ENCODE assay signal across 10 mouse cellular contexts in the genomic region with DNA sequence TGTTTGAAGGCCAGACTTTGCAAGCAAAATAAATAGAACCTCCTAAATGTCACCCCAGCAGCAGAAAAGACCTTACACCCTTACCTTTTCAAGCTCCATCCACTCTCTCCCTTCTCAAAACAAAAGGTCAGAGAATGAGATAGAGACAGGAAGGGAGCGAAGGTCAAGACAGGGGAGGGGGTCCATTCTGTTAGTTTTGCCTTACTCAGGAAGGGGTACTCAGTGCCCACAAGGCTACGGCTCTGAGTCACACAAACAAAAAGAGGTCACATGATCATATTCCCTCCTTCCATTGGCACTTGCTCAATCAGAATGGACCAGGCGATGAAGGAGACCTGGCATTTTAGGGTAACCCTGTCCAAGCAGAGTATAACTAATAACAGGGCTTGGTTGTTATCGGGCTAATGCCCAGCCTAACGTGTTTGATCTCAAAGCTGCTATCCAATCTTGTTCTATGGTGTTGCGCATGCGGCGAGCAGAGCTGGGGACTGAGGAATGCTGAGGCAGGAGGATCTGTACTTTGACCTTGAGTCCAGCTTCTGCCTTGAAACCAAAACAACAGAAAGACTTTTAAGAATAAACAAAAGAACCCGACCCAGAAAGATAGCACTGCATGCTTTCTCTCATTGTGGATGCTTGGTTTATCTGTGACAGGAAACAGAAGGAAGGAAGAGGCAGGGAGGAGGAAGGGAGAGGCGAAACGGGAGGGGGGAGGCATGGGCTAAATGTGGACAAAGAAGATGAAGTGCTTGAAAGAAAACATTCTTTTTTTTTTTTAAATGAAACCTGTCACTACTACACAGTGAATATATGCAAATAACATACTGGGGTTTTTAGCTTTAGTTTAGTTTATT.
DNase-seq lines count a peak whose midpoint lies in the region; ATAC-seq and TF ChIP-seq lines count a peak whose summit lies in the region.
"Had no signal": no experiment of that assay in that cellular context is flagged by ENCODE, and none has a peak within 500 bp of the region (broad histone marks: within the 10 kb centered on the region; RNA-seq: fewer than 3 reads in every experiment).

No protein-coding gene starts in this region.

- 45% methylated on average over 11 of the region's 11 CpGs for WGBS in lung, adult 2 months
- 77% methylated on average over 11 of the region's 11 CpGs for WGBS in hindbrain, embryonic 14.5 days

- no peaks in the 10 kb centered on the region for H3K36me3 ChIP-seq in hindbrain, embryonic 14.5 days (replicated peaks; ENCODE audit: control insufficient read depth, insufficient read depth)
- H3K36me3 ChIP-seq: limb, embryonic 10.5 days had no signal

- H3K4me2 ChIP-seq in hindbrain, embryonic 14.5 days (replicated peaks) = no peak overlapping the region

- no peaks in the 10 kb centered on the region for H3K27me3 ChIP-seq in hindbrain, embryonic 14.5 days (ENCODE audit: control insufficient read depth, insufficient read depth, low read length)

- no peak for TF ChIP-seq CTCF in lung, adult 2 months (IDR thresholded peaks at IDR 0.05; ENCODE audit: insufficient read depth, low read length)

- no peaks in the 10 kb centered on the region for H3K9me3 ChIP-seq in hindbrain, embryonic 14.5 days (ENCODE audit: control insufficient read depth, low read length)
- H3K9me3 ChIP-seq: limb, embryonic 10.5 days had no signal

- H3K27ac ChIP-seq in hindbrain, embryonic 14.5 days = peak overlapping the region; percentile 32; the same call in 1 of the 2 replicates

- H3K9ac ChIP-seq in hindbrain, embryonic 14.5 days = no peak overlapping the region

- H3K4me1 ChIP-seq in lung, adult 2 months (ENCODE audit: control insufficient read depth, insufficient read depth, low read length) = peaks cover 13% of the 10 kb centered on the region
- H3K4me1 ChIP-seq in hindbrain, embryonic 14.5 days (replicated peaks; ENCODE audit: control insufficient read depth, insufficient read depth, low read length) = peaks cover 7% of the 10 kb centered on the region; the same call in 1 of the 2 replicates

- ATAC-seq in hindbrain, embryonic 14.5 days (ENCODE audit: low FRiP score) = peak; percentile 44; the same call in 1 of the 2 replicates
- ATAC-seq: intestine, embryonic 16.5 days had no signal

- DNase-seq in adrenal gland, adult 2 months = peak; percentile 9
- DNase-seq in adrenal gland, adult 8-10 months = no peak
- peak; percentile 14 to 40 for DNase-seq in lung, adult 18-20 months
- no peak for DNase-seq in lung, adult 2 months
- no peak for DNase-seq in hindbrain, embryonic 14.5 days (ENCODE audit: low spot score)
- DNase-seq in lung, postnatal 25 days (ENCODE audit: low spot score) = peak; percentile 30
- no peak for DNase-seq in urinary bladder, adult 2 months (ENCODE audit: low spot score)
- no peak for DNase-seq in cerebellum, adult 11 months

- H3K4me3 ChIP-seq in lung, adult 2 months (replicated peaks; ENCODE audit: extremely low read depth, low read depth, low read length) = no peak overlapping the region
- no peak overlapping the region for H3K4me3 ChIP-seq in hindbrain, embryonic 14.5 days (replicated peaks; ENCODE audit: low read length)
- H3K4me3 ChIP-seq: limb, embryonic 10.5 days had no signal

- TF ChIP-seq POLR2A in lung, adult 2 months (IDR thresholded peaks at IDR 0.05; ENCODE audit: borderline replicate concordance, extremely low read depth, low read depth, low read length) = no peak

Comparison
In these comparisons a context has a peak if more than half of its experiments do, and no peak if none do; other contexts are left out.
1. DNase-seq: peak in adrenal gland, adult 2 months (single experiment), lung, adult 18-20 months (2 of 2) and lung, postnatal 25 days (single experiment); none in adrenal gland, adult 8-10 months (single experiment), lung, adult 2 months (single experiment), hindbrain, embryonic 14.5 days (single experiment), urinary bladder, adult 2 months (single experiment) and cerebellum, adult 11 months (single experiment).